Mouse (Mus musculus): ENCODE measurements around the gene Daw1. TPM values are rescaled to one million over a fixed set of nuclear protein-coding genes. Genes with fewer than 3 reads are reported as not detected.

Daw1 gene
- 3.6 TPM for polyA plus RNA-seq (2014; fragmentation: Illumina TruSeq; extraction: RNeasy Lipid Tissue Mini Kit (QIAGEN cat#74804); ENCODE audit: insufficient read depth, low read depth, low replicate concordance)

DNA sequence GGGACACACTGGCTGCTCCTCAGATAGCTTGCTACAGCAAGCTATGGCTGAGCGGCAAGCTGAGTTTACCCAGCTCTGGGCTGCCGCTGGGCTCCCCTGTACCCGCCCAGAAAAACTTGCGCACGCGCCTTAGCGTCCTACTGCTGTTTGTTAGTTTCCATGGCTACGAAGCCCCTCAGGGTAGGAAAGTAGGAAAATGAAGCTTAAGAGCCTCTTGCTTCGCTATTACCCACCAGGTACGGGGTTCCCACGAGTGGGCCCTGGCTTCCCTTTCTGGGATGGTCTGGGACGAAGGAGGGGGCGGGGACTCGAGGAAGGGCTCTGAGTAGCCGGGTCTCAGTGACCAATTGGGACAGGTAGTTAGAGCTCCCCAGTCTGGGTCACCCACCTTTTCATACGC, at the start of gene Daw1:
Gene Daw1 (plus strand): TSS at position 150 of the 400 bp plus-strand sequence.

DNA sequence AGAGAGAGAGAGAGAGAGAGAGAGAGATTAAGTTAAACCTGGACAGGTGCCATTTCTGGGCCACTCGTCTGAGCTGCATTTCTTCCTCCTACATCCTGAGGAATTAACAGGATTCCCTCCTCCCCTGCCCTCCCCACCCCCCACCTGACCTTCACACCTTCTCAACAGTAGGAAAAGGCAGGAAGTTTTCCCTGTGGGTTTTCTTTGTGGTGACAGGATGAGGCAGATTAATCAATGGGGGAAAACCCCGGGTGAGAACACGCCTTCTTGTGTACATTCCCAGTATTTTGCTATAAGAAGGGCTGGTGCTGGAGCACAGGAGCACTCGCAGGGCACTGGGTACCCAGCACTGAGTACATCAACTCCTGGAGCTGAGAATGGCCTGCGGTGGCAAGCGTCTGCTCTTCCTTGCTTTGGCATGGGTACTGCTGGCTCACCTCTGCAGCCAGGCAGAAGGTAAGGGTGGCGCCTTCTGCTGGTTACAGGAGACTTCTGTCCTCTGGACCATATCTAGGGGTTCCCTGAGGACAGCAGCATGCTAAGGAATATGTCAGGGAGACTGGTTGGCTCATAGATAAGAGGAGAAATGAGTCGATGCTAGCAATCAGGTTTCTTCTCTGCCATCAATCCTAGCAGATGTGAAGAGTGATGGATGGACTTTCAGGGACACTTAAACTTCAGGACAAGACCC, 43.0 kb upstream of the Daw1 start, which contains the start of gene Ccl20:
Gene Ccl20 (plus strand): TSS at position 320 of the 691 bp plus-strand sequence.

Other genes with a start within 250 kb of the Daw1 start
- not detected for gene A030005L19Rik, start 246.4 kb upstream of the Daw1 start, polyA plus RNA-seq (2014; fragmentation: Illumina TruSeq; extraction: RNeasy Lipid Tissue Mini Kit (QIAGEN cat#74804); ENCODE audit: insufficient read depth, low read depth, low replicate concordance)
- not detected for gene A030014E15Rik, start 234.8 kb upstream of the Daw1 start, polyA plus RNA-seq (2014; fragmentation: Illumina TruSeq; extraction: RNeasy Lipid Tissue Mini Kit (QIAGEN cat#74804); ENCODE audit: insufficient read depth, low read depth, low replicate concordance)
- not detected for gene Gm6217, start 228.4 kb upstream of the Daw1 start, polyA plus RNA-seq (2014; fragmentation: Illumina TruSeq; extraction: RNeasy Lipid Tissue Mini Kit (QIAGEN cat#74804); ENCODE audit: insufficient read depth, low read depth, low replicate concordance)
- gene A030003K21Rik, start 216.4 kb upstream of the Daw1 start, polyA plus RNA-seq (2014; fragmentation: Illumina TruSeq; extraction: RNeasy Lipid Tissue Mini Kit (QIAGEN cat#74804); ENCODE audit: insufficient read depth, low read depth, low replicate concordance) = not detected
- not detected for gene Gm7544, start 203.7 kb upstream of the Daw1 start, polyA plus RNA-seq (2014; fragmentation: Illumina TruSeq; extraction: RNeasy Lipid Tissue Mini Kit (QIAGEN cat#74804); ENCODE audit: insufficient read depth, low read depth, low replicate concordance)
- gene Gm47955, start 199.5 kb upstream of the Daw1 start, polyA plus RNA-seq (2014; fragmentation: Illumina TruSeq; extraction: RNeasy Lipid Tissue Mini Kit (QIAGEN cat#74804); ENCODE audit: insufficient read depth, low read depth, low replicate concordance) = not detected
- not detected for gene Gm47959, start 159.2 kb upstream of the Daw1 start, polyA plus RNA-seq (2014; fragmentation: Illumina TruSeq; extraction: RNeasy Lipid Tissue Mini Kit (QIAGEN cat#74804); ENCODE audit: insufficient read depth, low read depth, low replicate concordance)
- 2.5 TPM for gene Slc19a3, start 121.3 kb upstream of the Daw1 start, polyA plus RNA-seq (2014; fragmentation: Illumina TruSeq; extraction: RNeasy Lipid Tissue Mini Kit (QIAGEN cat#74804); ENCODE audit: insufficient read depth, low read depth, low replicate concordance)
- not detected for gene Krtap28-10, start 117.3 kb upstream of the Daw1 start, polyA plus RNA-seq (2014; fragmentation: Illumina TruSeq; extraction: RNeasy Lipid Tissue Mini Kit (QIAGEN cat#74804); ENCODE audit: insufficient read depth, low read depth, low replicate concordance)
- 0.33 TPM for gene Gm47969, start 114.8 kb upstream of the Daw1 start, polyA plus RNA-seq (2014; fragmentation: Illumina TruSeq; extraction: RNeasy Lipid Tissue Mini Kit (QIAGEN cat#74804); ENCODE audit: insufficient read depth, low read depth, low replicate concordance)
- not detected for gene A030005K14Rik, start 100.4 kb upstream of the Daw1 start, polyA plus RNA-seq (2014; fragmentation: Illumina TruSeq; extraction: RNeasy Lipid Tissue Mini Kit (QIAGEN cat#74804); ENCODE audit: insufficient read depth, low read depth, low replicate concordance)
- not detected for gene Krtap28-13, start 98.8 kb upstream of the Daw1 start, polyA plus RNA-seq (2014; fragmentation: Illumina TruSeq; extraction: RNeasy Lipid Tissue Mini Kit (QIAGEN cat#74804); ENCODE audit: insufficient read depth, low read depth, low replicate concordance)
- gene Ccl20, start 43.0 kb upstream of the Daw1 start, polyA plus RNA-seq (2014; fragmentation: Illumina TruSeq; extraction: RNeasy Lipid Tissue Mini Kit (QIAGEN cat#74804); ENCODE audit: insufficient read depth, low read depth, low replicate concordance) = 1.2 TPM
- 0.14 TPM for gene Sphkap, start 248.4 kb downstream of the Daw1 start, polyA plus RNA-seq (2014; fragmentation: Illumina TruSeq; extraction: RNeasy Lipid Tissue Mini Kit (QIAGEN cat#74804); ENCODE audit: insufficient read depth, low read depth, low replicate concordance)

All from lung, adult 10 weeks (tissue).